24 mouse cellular contexts compared by ENCODE assay signal in genomic region chr3:17281231-17281630, GRCm38 (mm10).
DNase-seq lines count a peak whose midpoint lies in the region; ATAC-seq lines count a peak whose summit lies in the region.
"Had no signal": no experiment of that assay in that cellular context is flagged by ENCODE, and none has a peak within 500 bp of the region (broad histone marks: within the 10 kb centered on the region; RNA-seq: fewer than 3 reads in every experiment).

No protein-coding gene starts in this region.

- H3K4me1 ChIP-seq in embryonic facial prominence, embryonic 14.5 days (ENCODE audit: control insufficient read depth, insufficient read depth, low read length), result no peaks in the 10 kb centered on the region
- no peaks in the 10 kb centered on the region for H3K4me1 ChIP-seq in embryonic facial prominence, embryonic 10.5 days
- H3K4me1 ChIP-seq in neural tube, embryonic 12.5 days, result no peaks in the 10 kb centered on the region
- no peaks in the 10 kb centered on the region for H3K4me1 ChIP-seq in midbrain, embryonic 16.5 days (ENCODE audit: control insufficient read depth, insufficient read depth, low read length)
- H3K4me1 ChIP-seq: heart, embryonic 13.5 days; intestine, embryonic 15.5 days; limb, embryonic 15.5 days had no signal

- H3K4me2 ChIP-seq in embryonic facial prominence, embryonic 14.5 days (ENCODE audit: low read depth, low read length), result no peak overlapping the region
- H3K4me2 ChIP-seq in neural tube, embryonic 12.5 days (replicated peaks), result no peak overlapping the region
- no peak overlapping the region for H3K4me2 ChIP-seq in midbrain, embryonic 16.5 days (ENCODE audit: low read length)
- H3K4me2 ChIP-seq: heart, embryonic 13.5 days; intestine, embryonic 15.5 days; limb, embryonic 15.5 days had no signal

- no peaks in the 10 kb centered on the region for H3K36me3 ChIP-seq in embryonic facial prominence, embryonic 14.5 days (ENCODE audit: control insufficient read depth, insufficient read depth, low read length)
- H3K36me3 ChIP-seq in embryonic facial prominence, embryonic 10.5 days (replicated peaks), result no peaks in the 10 kb centered on the region
- no peaks in the 10 kb centered on the region for H3K36me3 ChIP-seq in neural tube, embryonic 12.5 days
- H3K36me3 ChIP-seq in midbrain, embryonic 16.5 days (ENCODE audit: control insufficient read depth, insufficient read depth, low read length), result no peaks in the 10 kb centered on the region
- H3K36me3 ChIP-seq: heart, embryonic 13.5 days; intestine, embryonic 15.5 days; limb, embryonic 15.5 days had no signal

- no peak overlapping the region for H3K27ac ChIP-seq in embryonic facial prominence, embryonic 14.5 days (replicated peaks; ENCODE audit: low read depth, low read length)
- no peak overlapping the region for H3K27ac ChIP-seq in embryonic facial prominence, embryonic 10.5 days (replicated peaks)
- H3K27ac ChIP-seq in neural tube, embryonic 12.5 days, result no peak overlapping the region
- 0 out of 2 replicates have a peak overlapping the region, but pooled peaks have one; percentile 2 for H3K27ac ChIP-seq in midbrain, embryonic 16.5 days (ENCODE audit: low read length)
- H3K27ac ChIP-seq: heart, embryonic 13.5 days; intestine, embryonic 15.5 days; limb, embryonic 15.5 days had no signal

- H3K27me3 ChIP-seq in embryonic facial prominence, embryonic 14.5 days (replicated peaks; ENCODE audit: control insufficient read depth, insufficient read depth, low read length), result no peaks in the 10 kb centered on the region
- no peaks in the 10 kb centered on the region for H3K27me3 ChIP-seq in embryonic facial prominence, embryonic 10.5 days (replicated peaks; ENCODE audit: low read depth, poor library complexity, severe bottlenecking)
- H3K27me3 ChIP-seq in neural tube, embryonic 12.5 days (replicated peaks), result no peaks in the 10 kb centered on the region
- no peaks in the 10 kb centered on the region for H3K27me3 ChIP-seq in midbrain, embryonic 16.5 days (ENCODE audit: control insufficient read depth, insufficient read depth, low read depth, low read length)
- H3K27me3 ChIP-seq: heart, embryonic 13.5 days; intestine, embryonic 15.5 days; limb, embryonic 15.5 days; Patski had no signal

- DNase-seq in embryonic facial prominence, embryonic 14.5 days (ENCODE audit: low spot score), result peak; percentile 2
- DNase-seq in embryonic facial prominence, embryonic 10.5 days (ENCODE audit: low spot score), result no peak
- DNase-seq in neural tube, embryonic 10.5 days (ENCODE audit: extremely low spot score, low spot score), result no peak
- no peak for DNase-seq in urinary bladder, postnatal 10 days (ENCODE audit: low spot score)
- DNase-seq in ovary, adult 18-20 months (ENCODE audit: low spot score), result no peak
- DNase-seq in layer of hippocampus, postnatal 10 days (ENCODE audit: low spot score in 2 of 2), result no peak
- DNase-seq: adrenal gland, postnatal 14 days; cerebellum, adult 18-20 months; cerebellum, postnatal 36 days; gastrocnemius, postnatal 14 days; heart, adult 18-20 months; heart, postnatal 36 days; kidney, adult 9 months; kidney, postnatal 25 days; spleen, adult 18-20 months; thymus, postnatal 36 days had no signal

- ATAC-seq in embryonic facial prominence, embryonic 14.5 days (ENCODE audit: low read depth), result no peak
- peak; percentile 77; the same call in 1 of the 2 replicates for ATAC-seq in neural tube, embryonic 12.5 days (ENCODE audit: low FRiP score, low read depth)
- peak; percentile 66; the same call in 1 of the 2 replicates for ATAC-seq in midbrain, embryonic 16.5 days
- ATAC-seq: activated CD4-positive, CD25-positive, alpha-beta regulatory T cell, adult 4 months; intestine, embryonic 15.5 days; lung, postnatal 0 days; Patski had no signal

- 71% methylated on average over 6 of the region's 6 CpGs for WGBS in embryonic facial prominence, embryonic 14.5 days
- whole genome bisulfite sequencing in embryonic facial prominence, embryonic 10.5 days, result 74% methylated on average over 6 of the region's 6 CpGs
- WGBS in neural tube, embryonic 12.5 days, result 52% methylated on average over 6 of the region's 6 CpGs
- WGBS in midbrain, embryonic 16.5 days, result 32% methylated on average over 6 of the region's 6 CpGs

- H3K4me3 ChIP-seq in embryonic facial prominence, embryonic 14.5 days (ENCODE audit: low read depth, low read length), result no peak overlapping the region
- no peak overlapping the region for H3K4me3 ChIP-seq in embryonic facial prominence, embryonic 10.5 days
- no peak overlapping the region for H3K4me3 ChIP-seq in neural tube, embryonic 12.5 days
- no peak overlapping the region for H3K4me3 ChIP-seq in midbrain, embryonic 16.5 days (ENCODE audit: low read depth, low read length)
- H3K4me3 ChIP-seq: heart, embryonic 13.5 days; intestine, embryonic 15.5 days; limb, embryonic 15.5 days had no signal

- H3K9ac ChIP-seq in embryonic facial prominence, embryonic 14.5 days (ENCODE audit: low read depth, low read length), result no peak overlapping the region
- H3K9ac ChIP-seq in neural tube, embryonic 12.5 days, result no peak overlapping the region
- no peak overlapping the region for H3K9ac ChIP-seq in midbrain, embryonic 16.5 days (ENCODE audit: low read depth, low read length)
- H3K9ac ChIP-seq: heart, embryonic 13.5 days; intestine, embryonic 15.5 days; limb, embryonic 15.5 days had no signal

- H3K9me3 ChIP-seq in embryonic facial prominence, embryonic 14.5 days (ENCODE audit: control insufficient read depth, low read length), result no peaks in the 10 kb centered on the region
- no peaks in the 10 kb centered on the region for H3K9me3 ChIP-seq in embryonic facial prominence, embryonic 10.5 days
- H3K9me3 ChIP-seq in neural tube, embryonic 12.5 days, result no peaks in the 10 kb centered on the region
- no peaks in the 10 kb centered on the region for H3K9me3 ChIP-seq in midbrain, embryonic 16.5 days (replicated peaks; ENCODE audit: control insufficient read depth, low read length, poor library complexity, severe bottlenecking)
- H3K9me3 ChIP-seq: heart, embryonic 13.5 days; intestine, embryonic 15.5 days; limb, embryonic 15.5 days had no signal
